ENCODE assay signal across 10 mouse cellular contexts in genomic region chr13:43236630-43237029, GRCm38 (mm10).
A peak's percentile ranks its signal among the peaks of the same experiment; 100 is the strongest.
DNase-seq lines count a peak whose midpoint lies in the region; ATAC-seq and TF ChIP-seq lines count a peak whose summit lies in the region.
"Had no signal": no experiment of that assay in that cellular context is flagged by ENCODE, and none has a peak within 500 bp of the region (broad histone marks: within the 10 kb centered on the region; RNA-seq: fewer than 3 reads in every experiment).

No protein-coding gene starts in this region.

- DNase-seq in gastrocnemius, adult 18-20 months (ENCODE audit: low spot score), result peak; percentile 30
- DNase-seq in gastrocnemius, postnatal 4 days (ENCODE audit: low spot score in 2 of 2), result no peak
- DNase-seq in heart, adult 11 months, result peak; percentile 99
- peak; percentile 66 for DNase-seq in heart, postnatal 4 days
- no peak for DNase-seq in liver, postnatal 0 days
- no peak for DNase-seq in c-Kit-positive CD71-positive TER-119-positive erythroid progenitor cells, embryonic 14.5 days (ENCODE audit: low spot score)
- no peak for DNase-seq in thymus, postnatal 25 days
- DNase-seq: cerebellum, adult 11 months had no signal

- no peak for ATAC-seq in liver, postnatal 0 days
- ATAC-seq in erythroblast, adult 5-6 weeks (replicated peaks; ENCODE audit: low FRiP score, poor library complexity, severe bottlenecking), result no peak

- peak; percentile 53; the same call in 1 of the 2 replicates for TF ChIP-seq EP300 in liver, postnatal 0 days (IDR thresholded peaks at IDR 0.05; ENCODE audit: low read depth)

- no peak overlapping the region for H3K9ac ChIP-seq in liver, postnatal 0 days (replicated peaks)

- H3K4me3 ChIP-seq in liver, postnatal 0 days (ENCODE audit: low read depth, low read length), result no peak overlapping the region
- H3K4me3 ChIP-seq: myocyte had no signal

- no peak for TF ChIP-seq CTCF in liver, postnatal 0 days (IDR thresholded peaks at IDR 0.05; ENCODE audit: low read depth)

- 29% methylated on average over 6 of the region's 6 CpGs for WGBS in liver, postnatal 0 days (ENCODE audit: insufficient replicate concordance)

- peak overlapping the region; percentile 52; the same call in 1 of the 2 replicates for H3K4me2 ChIP-seq in liver, postnatal 0 days (ENCODE audit: low read depth, low read length)

- H3K4me1 ChIP-seq in liver, postnatal 0 days (ENCODE audit: insufficient read depth), result peaks cover 73% of the 10 kb centered on the region

- H3K27me3 ChIP-seq in liver, postnatal 0 days (ENCODE audit: insufficient read depth, low read length), result no peaks in the 10 kb centered on the region

- H3K36me3 ChIP-seq in liver, postnatal 0 days (replicated peaks; ENCODE audit: insufficient read depth, low read length), result no peaks in the 10 kb centered on the region

- H3K9me3 ChIP-seq in liver, postnatal 0 days (ENCODE audit: low read length), result no peaks in the 10 kb centered on the region

- peak overlapping the region; percentile 81 for H3K27ac ChIP-seq in liver, postnatal 0 days (ENCODE audit: low read depth)

Comparison
In these comparisons a context has a peak if more than half of its experiments do, and no peak if none do; other contexts are left out.
1. DNase-seq: peak in gastrocnemius, adult 18-20 months (single experiment), heart, adult 11 months (single experiment) and heart, postnatal 4 days (single experiment); none in gastrocnemius, postnatal 4 days (0 of 2), liver, postnatal 0 days (single experiment), c-Kit-positive CD71-positive TER-119-positive erythroid progenitor cells, embryonic 14.5 days (single experiment) and thymus, postnatal 25 days (single experiment).